8 mouse cellular contexts compared by ENCODE assay signal in genomic region chr6:60555590-60556235, GRCm38 (mm10).
DNase-seq lines count a peak whose midpoint lies in the region.

No protein-coding gene starts in this region.

- peak; percentile 23 for DNase-seq in kidney, adult 9 months
- DNase-seq in kidney, adult 18-20 months = no peak
- peak; percentile 4 for DNase-seq in cerebellum, adult 9-11 months
- peak; percentile 9 for DNase-seq in heart, postnatal 4 days
- DNase-seq in left cerebral cortex, postnatal 14 days (ENCODE audit: low spot score in 2 of 2) = peak; percentile 42 to 50
- peak; percentile 27 to 41 for DNase-seq in right cerebral cortex, adult 2 months (ENCODE audit: low spot score in 2 of 2)
- DNase-seq in urinary bladder, postnatal 10 days (ENCODE audit: low spot score) = no peak
- no peak for DNase-seq in spleen, postnatal 14 days (ENCODE audit: low spot score in 2 of 2)

- intact Hi-C loops in left cerebral cortex, postnatal 14 days (cut with DNase I) = loop anchor here (5.0 kb wide), 1 partner anchor 327 kb away; no protein-coding TSS in a partner anchor

Comparison
In these comparisons a context has a peak if more than half of its experiments do, and no peak if none do; other contexts are left out.
1. DNase-seq: peak in kidney, adult 9 months (single experiment), cerebellum, adult 9-11 months (single experiment), heart, postnatal 4 days (single experiment), left cerebral cortex, postnatal 14 days (2 of 2) and right cerebral cortex, adult 2 months (2 of 2); none in kidney, adult 18-20 months (single experiment), urinary bladder, postnatal 10 days (single experiment) and spleen, postnatal 14 days (0 of 2).